Mouse (Mus musculus): ENCODE measurements at regions not wholly inside any gene's neighbourhood (a gene's known extent, or its start where the extent isn't known, plus 50 kb on each side); places are given as distances from the start of the nearest gene placed in this dataset.

GRCm38 (mm10) chr6:66480207-66480606 lies 55.0 kb upstream of the Mad2l1 start:
- DNase-seq (ENCODE audit: low read depth, low spot score): no peak

DNA sequence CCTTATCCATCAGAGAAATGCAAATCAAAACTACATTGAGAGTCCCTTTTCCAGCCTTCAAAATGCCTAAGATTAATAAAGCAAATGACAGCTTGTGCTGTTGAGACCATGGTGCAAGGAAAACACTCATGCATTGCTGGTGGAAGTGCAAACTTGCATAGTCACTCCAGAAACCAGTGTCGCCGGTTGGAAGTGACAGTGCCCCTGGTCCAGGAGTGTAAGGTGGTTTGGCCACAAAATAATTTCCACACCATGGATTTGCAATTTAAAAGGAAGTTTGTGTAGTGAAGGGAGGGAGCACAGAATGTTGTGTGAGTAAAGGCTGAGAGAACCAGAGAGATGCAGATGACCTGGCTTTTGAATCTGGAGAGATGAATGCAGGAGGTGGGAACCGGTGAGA lies 52.4 kb upstream of the Mad2l1 start:
- DNase-seq (ENCODE audit: low read depth, low spot score): no peak
